Mouse (Mus musculus) splenic B cell, adult 2 months (primary cell): ENCODE results near the gene Nr5a2.

Experiments used
- DNase-seq: peaks from one replicate; pipeline ENCODE4 v3.0.0-alpha.2; 2011; ENCODE audit warnings: low read depth, low spot score
- H3K27me3 ChIP-seq: 2 replicates; pipeline ENCODE4 v1.6.1; 2012; ENCODE audit warnings: mild to moderate bottlenecking, low read length, moderate library complexity, mixed read lengths; ENCODE audit not compliant: control insufficient read depth, poor library complexity, insufficient read depth, severe bottlenecking
- H3K36me3 ChIP-seq: 2 replicates; pipeline ENCODE4 v1.6.1; 2012; ENCODE audit warnings: mild to moderate bottlenecking, low read length, moderate library complexity, mixed read lengths; ENCODE audit not compliant: control insufficient read depth, poor library complexity, insufficient read depth, severe bottlenecking

The Nr5a2 gene

GRCm38 (mm10) chr1:136866481-136867092 is 93.7 kb downstream of the Nr5a2 start:
- H3K27me3 ChIP-seq: no peaks in the 10 kb centered on the region
- peak; percentile 5 for DNase-seq
- no peaks in the 10 kb centered on the region for H3K36me3 ChIP-seq

GRCm38 (mm10) chr1:136863209-136863608 is 97.0 kb downstream of the Nr5a2 start:
- Histone ChIP-seq H3K36me3 (no peaks in the 10 kb centered on the region), H3K27me3 (no peaks in the 10 kb centered on the region)
- no peak for DNase-seq

GRCm38 (mm10) chr1:136859454-136859853 is 100.8 kb downstream of the Nr5a2 start:
- peak; percentile 23 for DNase-seq
- H3K27me3 ChIP-seq: no peaks in the 10 kb centered on the region
- H3K36me3 ChIP-seq: no peaks in the 10 kb centered on the region

DNA sequence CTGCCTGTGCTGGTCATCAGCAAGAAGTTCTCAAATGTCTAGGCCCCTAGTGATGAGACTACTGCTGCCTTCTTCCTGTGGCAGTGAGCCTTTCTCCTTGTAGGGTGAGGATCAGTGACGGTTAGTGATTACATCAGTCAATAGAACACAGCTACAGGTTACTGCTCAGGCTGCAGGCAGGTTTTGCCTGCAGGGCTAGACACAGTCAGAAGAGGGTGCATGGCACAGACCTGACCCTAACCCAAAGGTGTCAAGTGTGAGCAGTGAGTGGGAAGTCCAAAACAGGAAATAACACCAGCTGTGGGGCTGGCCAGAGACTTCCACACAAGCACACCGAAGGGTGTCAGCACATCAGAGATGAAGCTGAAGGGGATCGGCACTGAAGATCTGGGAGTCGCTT is 101.5 kb downstream of the Nr5a2 start:
- H3K27me3 ChIP-seq: no peaks in the 10 kb centered on the region
- peak; percentile 4 for DNase-seq
- H3K36me3 ChIP-seq: no peaks in the 10 kb centered on the region

GRCm38 (mm10) chr1:136856104-136856503 is 104.1 kb downstream of the Nr5a2 start:
- Histone ChIP-seq H3K27me3 (no peaks in the 10 kb centered on the region), H3K36me3 (no peaks in the 10 kb centered on the region)
- DNase-seq: no peak

- Histone ChIP-seq H3K27me3 (no peaks in the 10 kb centered on the region), H3K36me3 (no peaks in the 10 kb centered on the region)
- no peak for DNase-seq
Observed at GRCm38 (mm10) chr1:136848791-136849190, 111.5 kb downstream of the Nr5a2 start.

DNA sequence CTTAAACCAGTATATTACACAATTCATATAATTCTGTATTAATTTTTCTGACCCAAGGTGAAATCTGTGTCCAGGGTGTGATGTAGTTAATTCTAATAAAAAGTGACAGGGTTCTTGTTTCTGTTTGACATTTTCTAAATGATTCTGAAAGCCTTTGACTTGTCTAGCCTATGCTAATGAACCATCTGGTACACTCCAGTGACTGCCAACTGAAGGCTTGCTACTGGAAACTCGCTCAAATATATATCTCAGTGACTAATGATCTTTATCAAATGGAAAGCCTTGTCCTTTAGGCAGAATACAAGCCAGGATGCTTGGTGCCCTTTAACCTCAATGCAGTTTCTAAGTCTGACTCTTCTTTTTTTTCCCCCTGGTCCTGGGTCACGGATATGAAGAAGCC is 114.2 kb downstream of the Nr5a2 start:
- Histone ChIP-seq H3K27me3 (no peaks in the 10 kb centered on the region), H3K36me3 (no peaks in the 10 kb centered on the region)
- DNase-seq: no peak

GRCm38 (mm10) chr1:136845341-136845740 is 114.9 kb downstream of the Nr5a2 start:
- DNase-seq: no peak
- Histone ChIP-seq H3K36me3 (no peaks in the 10 kb centered on the region), H3K27me3 (no peaks in the 10 kb centered on the region)

GRCm38 (mm10) chr1:136840512-136840911 is 119.7 kb downstream of the Nr5a2 start:
- no peaks in the 10 kb centered on the region for H3K27me3 ChIP-seq
- DNase-seq: no peak
- H3K36me3 ChIP-seq: no peaks in the 10 kb centered on the region

DNA sequence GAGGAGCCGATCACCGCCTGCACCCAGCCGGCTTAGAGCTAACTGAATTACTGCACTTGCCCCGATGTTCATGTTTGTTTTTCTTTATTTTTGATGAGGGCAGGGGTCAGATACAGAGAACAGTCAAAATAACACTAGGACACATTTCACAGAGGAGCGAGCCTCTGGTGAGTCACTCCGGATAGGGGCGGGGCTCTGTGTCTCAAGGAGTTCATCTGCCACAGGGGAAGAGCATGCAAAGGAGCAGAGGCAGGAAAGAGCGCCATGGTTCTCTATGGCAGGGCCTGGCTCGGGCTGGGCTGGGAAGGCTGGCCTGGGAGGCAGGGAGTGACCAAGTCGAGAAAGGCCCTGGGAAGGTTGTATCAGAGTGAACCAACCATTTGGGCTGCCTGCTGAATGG is 121.0 kb downstream of the Nr5a2 start:
- Histone ChIP-seq H3K36me3 (no peaks in the 10 kb centered on the region), H3K27me3 (no peaks in the 10 kb centered on the region)
- no peak for DNase-seq

DNA sequence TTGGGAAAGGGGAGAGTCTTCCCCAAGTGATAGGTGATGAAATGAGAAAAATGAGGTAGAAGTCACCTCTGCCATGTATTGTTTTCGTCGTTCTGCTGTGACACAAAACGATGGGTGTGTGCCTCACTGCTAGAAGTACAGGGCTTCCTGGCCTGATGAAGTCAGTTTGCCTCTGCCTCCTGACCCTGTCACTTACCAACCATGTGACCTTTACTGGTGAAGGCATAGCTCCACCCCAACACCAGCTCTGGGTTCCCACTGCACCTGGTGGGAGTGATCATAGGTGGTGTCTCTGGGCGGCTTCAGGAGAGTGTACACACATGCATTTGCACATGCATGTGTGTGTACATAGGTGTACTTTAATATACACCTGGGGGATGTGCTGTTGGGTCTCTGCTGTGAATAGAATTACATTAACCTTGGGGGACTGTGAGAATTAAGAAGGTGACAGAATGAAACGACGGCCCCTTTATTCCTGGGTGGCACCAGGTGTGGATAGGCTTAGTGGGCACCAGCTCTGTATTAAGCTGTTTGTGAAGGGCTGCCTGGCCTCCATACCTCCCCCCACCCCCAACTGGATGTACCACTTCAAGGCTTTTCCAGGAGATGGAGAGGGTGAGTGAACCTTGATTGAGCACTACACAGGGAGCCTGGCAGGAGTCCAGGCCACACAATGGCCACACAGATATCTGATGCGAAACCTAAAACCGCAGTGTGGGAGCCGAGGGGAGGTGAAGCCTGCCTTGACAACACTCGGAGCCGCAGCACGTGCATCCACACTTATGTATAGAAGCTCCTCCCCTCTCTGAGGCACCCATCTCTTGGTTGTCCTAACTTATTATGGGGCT is 127.7 kb downstream of the Nr5a2 start:
- DNase-seq: no peak
- no peaks in the 10 kb centered on the region for H3K36me3 ChIP-seq
- no peaks in the 10 kb centered on the region for H3K27me3 ChIP-seq

GRCm38 (mm10) chr1:136830992-136831391 is 129.3 kb downstream of the Nr5a2 start:
- no peaks in the 10 kb centered on the region for H3K36me3 ChIP-seq
- peak; percentile 1 for DNase-seq
- H3K27me3 ChIP-seq: no peaks in the 10 kb centered on the region

- no peaks in the 10 kb centered on the region for H3K36me3 ChIP-seq
- H3K27me3 ChIP-seq: no peaks in the 10 kb centered on the region
- DNase-seq: no peak
Observed at GRCm38 (mm10) chr1:136829931-136830330, 130.3 kb downstream of the Nr5a2 start.

GRCm38 (mm10) chr1:136823897-136824296 is 136.4 kb downstream of the Nr5a2 start:
- no peak for DNase-seq
- H3K27me3 ChIP-seq: no peaks in the 10 kb centered on the region
- H3K36me3 ChIP-seq: no peaks in the 10 kb centered on the region

- no peaks in the 10 kb centered on the region for H3K27me3 ChIP-seq
- H3K36me3 ChIP-seq: no peaks in the 10 kb centered on the region
- no peak for DNase-seq
Observed at GRCm38 (mm10) chr1:136800625-136801024, 159.6 kb downstream of the Nr5a2 start.
